Mouse (Mus musculus): Measurements from ENCODE around the gene Ppp1r16b. TPM values are rescaled to one million over a fixed set of nuclear protein-coding genes. Genes with fewer than 3 reads are reported as not detected.
"Not testable (repeated sequence)": the region's sequence is repeated elsewhere in the genome, so short reads cannot be mapped to it uniquely, and the experiment has no call there.

Ppp1r16b gene
- polyA plus RNA-seq, 1 experiment = 55.8 TPM

DNA sequence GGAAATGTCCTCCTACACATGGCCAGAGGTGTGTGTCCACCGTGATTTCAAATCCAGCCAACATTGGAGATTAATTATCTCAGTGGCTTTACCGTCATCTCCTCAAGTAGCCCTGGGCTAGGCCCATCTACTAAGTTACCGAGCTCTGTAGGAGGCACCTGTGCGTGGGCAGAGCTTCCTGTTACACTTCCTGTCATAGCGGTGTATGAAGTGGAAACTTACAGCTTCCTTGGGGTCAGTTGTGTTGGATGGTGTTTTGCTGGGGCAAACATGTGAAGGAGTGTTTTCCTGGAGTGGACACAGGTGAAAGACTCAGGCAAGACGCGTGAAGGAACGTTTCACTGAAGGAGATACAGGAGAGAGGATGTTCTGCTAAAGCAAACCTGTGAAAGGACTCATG is 70.1 kb downstream of the Ppp1r16b start:
- WGBS = 27% methylated on average over 8 of the region's 8 CpGs
- peak; percentile 76 for DNase-seq
- TF ChIP-seq POLR2A (IDR thresholded peaks at IDR 0.05; ENCODE audit: control insufficient read depth, extremely low read depth, insufficient read depth, low read length, poor library complexity) = no peak
- no peak for TF ChIP-seq CTCF (IDR thresholded peaks at IDR 0.05; ENCODE audit: borderline replicate concordance, control insufficient read depth, extremely low read depth, insufficient read depth, low read length, poor library complexity)
- H3K4me3 ChIP-seq (ENCODE audit: control insufficient read depth, insufficient read depth, low read length) = no peak overlapping the region
- peaks cover 62% of the 10 kb centered on the region for H3K4me1 ChIP-seq (replicated peaks; ENCODE audit: control insufficient read depth, insufficient read depth, low read length)
- no peaks in the 10 kb centered on the region for H3K27me3 ChIP-seq (ENCODE audit: control insufficient read depth, insufficient read depth, low read length)
- peak overlapping the region; percentile 79 for H3K27ac ChIP-seq (ENCODE audit: control insufficient read depth, insufficient read depth, low read length)
- no peaks in the 10 kb centered on the region for H3K36me3 ChIP-seq (ENCODE audit: control insufficient read depth, insufficient read depth, low read length)

DNA sequence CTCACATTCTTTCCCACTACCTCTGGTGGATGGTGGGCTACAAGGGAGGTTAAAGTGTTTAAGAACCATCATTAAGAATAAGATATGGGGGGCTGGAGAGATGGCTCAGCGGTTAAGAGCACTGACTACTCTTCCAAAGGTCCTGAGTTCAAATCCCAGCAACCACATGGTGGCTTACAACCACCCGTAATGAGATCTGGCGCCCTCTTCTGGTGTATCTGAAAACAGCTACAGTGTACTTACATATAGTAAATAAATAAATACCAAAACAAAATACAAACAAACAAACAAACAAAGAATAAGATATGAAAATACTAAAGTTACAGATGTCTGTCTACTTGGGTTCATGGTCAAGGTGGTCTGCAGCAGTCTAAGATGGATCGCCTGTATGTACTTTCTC is 71.0 kb downstream of the Ppp1r16b start:
- H3K27ac ChIP-seq (ENCODE audit: control insufficient read depth, insufficient read depth, low read length); DNase-seq; H3K36me3 ChIP-seq (ENCODE audit: control insufficient read depth, insufficient read depth, low read length); H3K27me3 ChIP-seq (ENCODE audit: control insufficient read depth, insufficient read depth, low read length); H3K4me3 ChIP-seq (ENCODE audit: control insufficient read depth, insufficient read depth, low read length): not testable (repeated sequence)
- WGBS = 98% methylated on average over 4 of the region's 4 CpGs
- peaks cover 57% of the 10 kb centered on the region for H3K4me1 ChIP-seq (replicated peaks; ENCODE audit: control insufficient read depth, insufficient read depth, low read length)

DNA sequence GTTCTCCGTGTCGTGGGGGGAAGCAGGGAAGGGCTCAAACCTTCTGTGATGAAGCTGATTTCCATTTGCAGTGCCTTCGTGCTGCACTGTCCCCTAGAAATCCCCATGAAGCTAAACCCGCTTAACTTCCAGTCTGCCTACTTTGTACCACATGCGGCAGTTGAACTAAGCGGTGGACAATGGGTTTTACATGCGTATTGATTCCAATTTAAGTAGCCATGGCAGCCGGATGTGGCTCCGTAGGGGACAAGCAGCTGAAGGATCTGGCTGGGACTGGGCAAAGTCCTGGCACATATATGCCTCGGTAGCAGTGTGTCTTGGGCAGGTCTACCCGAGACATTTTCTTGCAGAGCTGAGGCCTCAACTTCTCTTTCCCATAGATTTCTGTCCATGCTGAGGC is 73.4 kb downstream of the Ppp1r16b start:
- 95% methylated on average over 11 of the region's 11 CpGs for WGBS
- TF ChIP-seq CTCF (IDR thresholded peaks at IDR 0.05; ENCODE audit: borderline replicate concordance, control insufficient read depth, extremely low read depth, insufficient read depth, low read length, poor library complexity) (no peak), POLR2A (IDR thresholded peaks at IDR 0.05; ENCODE audit: control insufficient read depth, extremely low read depth, insufficient read depth, low read length, poor library complexity) (no peak)
- no peaks in the 10 kb centered on the region for H3K27me3 ChIP-seq (ENCODE audit: control insufficient read depth, insufficient read depth, low read length)

DNA sequence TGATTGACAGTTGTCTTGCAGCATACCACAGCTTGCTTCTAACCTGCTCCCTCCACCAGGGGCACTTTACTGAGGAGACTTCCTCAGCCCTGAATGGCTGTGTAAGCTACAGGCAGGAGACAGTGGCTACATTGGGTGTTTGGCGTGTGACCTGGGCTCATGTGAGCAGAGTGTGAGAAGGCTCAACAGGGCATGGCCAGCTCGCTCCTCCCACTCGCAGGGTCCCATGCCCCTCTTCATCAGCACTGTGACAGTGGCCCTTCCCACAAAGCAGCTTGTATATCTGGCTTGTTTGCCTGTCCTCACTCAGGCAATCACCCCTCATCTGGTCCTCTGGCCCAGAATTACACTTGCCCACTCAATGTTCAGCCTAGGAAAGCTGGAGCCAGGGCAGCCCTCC is 73.9 kb downstream of the Ppp1r16b start:
- TF ChIP-seq CTCF (IDR thresholded peaks at IDR 0.05; ENCODE audit: borderline replicate concordance, control insufficient read depth, extremely low read depth, insufficient read depth, low read length, poor library complexity) = no peak
- TF ChIP-seq POLR2A (IDR thresholded peaks at IDR 0.05; ENCODE audit: control insufficient read depth, extremely low read depth, insufficient read depth, low read length, poor library complexity) = no peak
- H3K36me3 ChIP-seq (ENCODE audit: control insufficient read depth, insufficient read depth, low read length) = peaks cover 24% of the 10 kb centered on the region
- WGBS = 95% methylated on average over 3 of the region's 3 CpGs

More for the DNA sequence above, 73.4 kb downstream of the Ppp1r16b start:
- Histone ChIP-seq H3K4me3 (ENCODE audit: control insufficient read depth, insufficient read depth, low read length) (no peak overlapping the region), H3K36me3 (ENCODE audit: control insufficient read depth, insufficient read depth, low read length) (peaks cover 24% of the 10 kb centered on the region), H3K27ac (ENCODE audit: control insufficient read depth, insufficient read depth, low read length) (no peak overlapping the region), H3K4me1 (replicated peaks; ENCODE audit: control insufficient read depth, insufficient read depth, low read length) (peaks cover 40% of the 10 kb centered on the region)
- no peak for DNase-seq

DNA sequence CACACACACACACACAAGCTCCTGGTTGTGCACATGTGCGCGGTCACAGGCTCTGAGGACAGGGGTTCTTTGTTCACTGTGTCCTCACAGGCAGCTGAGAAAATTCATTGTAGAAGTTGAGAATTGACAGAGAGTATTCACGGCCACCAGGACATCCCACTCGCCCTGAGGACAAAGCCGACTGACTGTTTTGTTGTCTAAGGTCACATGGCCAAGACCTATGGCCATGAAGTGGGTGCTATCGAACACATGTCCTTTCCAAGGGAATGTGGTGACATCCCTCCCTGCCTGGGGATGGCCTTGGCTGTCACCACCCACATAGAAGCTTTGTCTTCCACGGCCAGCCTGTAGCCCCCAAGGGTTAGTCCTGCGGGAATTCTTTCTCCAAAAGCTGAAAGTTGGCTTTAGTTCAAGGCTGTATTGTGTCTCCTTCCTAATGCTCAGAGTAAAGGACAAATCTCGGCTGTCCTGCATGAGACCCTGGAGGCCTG is 75.9 kb downstream of the Ppp1r16b start:
- Histone ChIP-seq H3K4me1 (replicated peaks; ENCODE audit: control insufficient read depth, insufficient read depth, low read length) (peaks cover 31% of the 10 kb centered on the region), H3K4me3 (ENCODE audit: control insufficient read depth, insufficient read depth, low read length) (no peak overlapping the region), H3K27ac (ENCODE audit: control insufficient read depth, insufficient read depth, low read length) (no peak overlapping the region), H3K27me3 (ENCODE audit: control insufficient read depth, insufficient read depth, low read length) (no peaks in the 10 kb centered on the region), H3K36me3 (ENCODE audit: control insufficient read depth, insufficient read depth, low read length) (peaks cover 29% of the 10 kb centered on the region)
- no peak for DNase-seq
- WGBS = 95% methylated on average over 9 of the region's 9 CpGs
- TF ChIP-seq POLR2A (IDR thresholded peaks at IDR 0.05; ENCODE audit: control insufficient read depth, extremely low read depth, insufficient read depth, low read length, poor library complexity) = no peak
- TF ChIP-seq CTCF (IDR thresholded peaks at IDR 0.05; ENCODE audit: borderline replicate concordance, control insufficient read depth, extremely low read depth, insufficient read depth, low read length, poor library complexity) = no peak

More for the DNA sequence above, 73.9 kb downstream of the Ppp1r16b start:
- Histone ChIP-seq H3K27ac (ENCODE audit: control insufficient read depth, insufficient read depth, low read length) (no peak overlapping the region), H3K27me3 (ENCODE audit: control insufficient read depth, insufficient read depth, low read length) (no peaks in the 10 kb centered on the region), H3K4me3 (ENCODE audit: control insufficient read depth, insufficient read depth, low read length) (no peak overlapping the region), H3K4me1 (replicated peaks; ENCODE audit: control insufficient read depth, insufficient read depth, low read length) (peaks cover 39% of the 10 kb centered on the region)
- no peak for DNase-seq

DNA sequence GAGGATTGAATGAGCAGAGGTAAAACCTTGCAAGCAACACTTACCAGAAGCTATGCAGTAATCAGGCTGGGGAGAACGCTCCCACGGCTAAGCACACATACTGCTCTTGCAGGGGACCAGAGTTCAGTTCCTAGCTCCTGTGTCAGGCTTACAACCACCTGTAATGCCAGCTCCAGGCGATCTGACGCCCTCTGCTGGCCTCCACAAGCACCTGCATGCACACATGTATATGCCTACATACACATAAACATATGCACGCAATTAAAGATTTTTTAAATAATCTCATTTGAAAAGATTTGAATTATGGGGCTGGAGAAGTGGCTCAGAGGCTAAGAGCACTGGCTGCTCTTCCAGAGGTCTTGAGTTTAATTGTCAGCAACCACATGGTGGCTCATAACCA is 77.2 kb downstream of the Ppp1r16b start:
- no peak for DNase-seq
- Histone ChIP-seq H3K36me3 (ENCODE audit: control insufficient read depth, insufficient read depth, low read length) (peaks cover 42% of the 10 kb centered on the region), H3K4me3 (ENCODE audit: control insufficient read depth, insufficient read depth, low read length) (no peak overlapping the region), H3K27me3 (ENCODE audit: control insufficient read depth, insufficient read depth, low read length) (no peaks in the 10 kb centered on the region), H3K27ac (ENCODE audit: control insufficient read depth, insufficient read depth, low read length) (no peak overlapping the region), H3K4me1 (replicated peaks; ENCODE audit: control insufficient read depth, insufficient read depth, low read length) (peaks cover 26% of the 10 kb centered on the region)
- 97% methylated on average over 5 of the region's 5 CpGs for WGBS
- TF ChIP-seq CTCF (IDR thresholded peaks at IDR 0.05; ENCODE audit: borderline replicate concordance, control insufficient read depth, extremely low read depth, insufficient read depth, low read length, poor library complexity) (peak; percentile 38; the same call in 1 of the 2 replicates), POLR2A (IDR thresholded peaks at IDR 0.05; ENCODE audit: control insufficient read depth, extremely low read depth, insufficient read depth, low read length, poor library complexity) (no peak)

DNA sequence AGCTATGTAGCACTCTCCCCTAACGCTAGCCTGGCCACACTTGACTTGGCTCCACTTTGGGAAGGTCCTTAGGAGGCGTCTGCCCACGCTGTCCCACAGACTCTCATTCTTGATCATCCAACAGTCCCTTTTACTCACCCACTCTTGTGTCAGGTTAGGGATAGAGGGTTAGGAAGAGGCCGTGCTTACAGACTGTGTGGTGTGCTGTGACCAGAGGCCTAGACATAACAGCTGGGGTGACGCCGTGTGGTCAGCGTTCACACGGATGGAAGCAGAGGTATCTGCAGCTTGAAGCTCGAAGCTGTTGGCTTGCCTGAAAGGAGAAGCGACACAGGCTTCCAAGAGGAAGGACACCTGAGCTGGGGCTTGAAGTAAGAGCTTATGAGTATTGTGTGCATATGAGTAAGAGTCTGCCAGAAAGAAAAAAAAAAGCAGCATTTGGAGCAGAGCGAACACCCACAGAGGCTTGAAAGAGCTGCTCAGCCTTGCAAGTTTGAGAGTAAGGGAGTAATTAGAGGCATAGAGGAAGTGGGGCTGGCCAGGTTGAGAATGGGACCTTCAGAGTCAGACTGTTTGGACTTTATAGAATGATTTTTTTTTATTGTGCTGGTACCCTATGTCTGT is 78.4 kb downstream of the Ppp1r16b start:
- no peak overlapping the region for H3K4me3 ChIP-seq (ENCODE audit: control insufficient read depth, insufficient read depth, low read length)
- no peaks in the 10 kb centered on the region for H3K27me3 ChIP-seq (ENCODE audit: control insufficient read depth, insufficient read depth, low read length)
- peaks cover 52% of the 10 kb centered on the region for H3K36me3 ChIP-seq (ENCODE audit: control insufficient read depth, insufficient read depth, low read length)
- no peak for TF ChIP-seq POLR2A (IDR thresholded peaks at IDR 0.05; ENCODE audit: control insufficient read depth, extremely low read depth, insufficient read depth, low read length, poor library complexity)
- WGBS = 62% methylated on average over 11 of the region's 11 CpGs
- no peak for DNase-seq
- peak overlapping the region; percentile 52 for H3K27ac ChIP-seq (ENCODE audit: control insufficient read depth, insufficient read depth, low read length)
- H3K4me1 ChIP-seq (replicated peaks; ENCODE audit: control insufficient read depth, insufficient read depth, low read length) = peaks cover 26% of the 10 kb centered on the region
